Mouse (Mus musculus) embryonic fibroblast, embryonic 13.5 days (primary cell): ENCODE results near the gene Kat2a. TPM values are rescaled to one million over a fixed set of nuclear protein-coding genes. Genes with fewer than 3 reads are reported as not detected.
A peak's percentile ranks its signal among the peaks of the same experiment; 100 is the strongest.

ENCODE experiments used
- H3K27ac ChIP-seq: 2 replicates; pipeline ENCODE4 v1.5.1; 2012; ENCODE audit warnings: low read length, control low read depth, inconsistent platforms; ENCODE audit not compliant: insufficient read depth
- H3K4me1 ChIP-seq: 2 replicates; pipeline ENCODE4 v1.6.1; 2011; ENCODE audit warnings: low read length; ENCODE audit not compliant: control insufficient read depth, insufficient read depth
- H3K4me3 ChIP-seq: 2 replicates; pipeline ENCODE4 v1.5.1; 2011; ENCODE audit warnings: mild to moderate bottlenecking, control low read depth, low read length; ENCODE audit not compliant: insufficient read depth
- CTCF ChIP-seq: IDR thresholded peaks from 2 replicates; pipeline ENCODE4 v1.5.1; 2011; ENCODE audit warnings: mild to moderate bottlenecking, control low read depth, low read length, moderate library complexity, borderline replicate concordance; ENCODE audit not compliant: insufficient read depth
- POLR2A ChIP-seq: IDR thresholded peaks from 2 replicates; pipeline ENCODE4 v1.6.1; 2011; ENCODE audit warnings: low read depth, mild to moderate bottlenecking, control low read depth, low read length, moderate library complexity
- polyA plus RNA-seq: library from polyadenylated mRNA; stranded (reverse); fragments of >200 nt; gene quantifications from 2 replicates; pipeline ENCODE4 v1.2.4, GENCODE M21; 2011; ENCODE audit warnings: low read depth; ENCODE audit not compliant: missing spikeins, insufficient read length

The Kat2a gene
- polyA plus RNA-seq, 1 experiment = 34.1 TPM

- TF ChIP-seq POLR2A (0 out of 2 replicates have a peak, but pooled peaks have one; percentile 30), CTCF (peak; percentile 89)
These were observed 10.0 kb downstream of the Kat2a start for GRCm38 (mm10) chr11:100702081-100702851.

GRCm38 (mm10) chr11:100701301-100701700, 11.0 kb downstream of the Kat2a start:
- H3K4me1 ChIP-seq = peaks cover 5% of the 10 kb centered on the region; the same call in 1 of the 2 replicates
- no peak overlapping the region for H3K27ac ChIP-seq
- no peak overlapping the region for H3K4me3 ChIP-seq
- TF ChIP-seq CTCF = no peak
- no peak for TF ChIP-seq POLR2A

More at GRCm38 (mm10) chr11:100702081-100702851, 10.0 kb downstream of the Kat2a start:
- Histone ChIP-seq H3K4me3 (no peak overlapping the region), H3K4me1 (peaks cover 5% of the 10 kb centered on the region; the same call in 1 of the 2 replicates), H3K27ac (no peak overlapping the region; the same call in 1 of the 2 replicates)

GRCm38 (mm10) chr11:100700710-100701109, 11.6 kb downstream of the Kat2a start:
- TF ChIP-seq POLR2A (no peak), CTCF (no peak)
- H3K27ac ChIP-seq = no peak overlapping the region
- H3K4me1 ChIP-seq = peaks cover 5% of the 10 kb centered on the region; the same call in 1 of the 2 replicates
- no peak overlapping the region for H3K4me3 ChIP-seq

- Histone ChIP-seq H3K4me3 (no peak overlapping the region), H3K4me1 (peaks cover 5% of the 10 kb centered on the region; the same call in 1 of the 2 replicates), H3K27ac (no peak overlapping the region)
- no peak for TF ChIP-seq CTCF
- no peak for TF ChIP-seq POLR2A
These were observed 14.3 kb downstream of the Kat2a start for GRCm38 (mm10) chr11:100697921-100698320.

- H3K4me1 ChIP-seq = peaks cover 3% of the 10 kb centered on the region; the same call in 1 of the 2 replicates
- no peak overlapping the region for H3K27ac ChIP-seq
- no peak overlapping the region for H3K4me3 ChIP-seq
- TF ChIP-seq CTCF (peak; percentile 81), POLR2A (no peak)
These were observed 17.3 kb downstream of the Kat2a start for GRCm38 (mm10) chr11:100694926-100695325.

GRCm38 (mm10) chr11:100693154-100693553, 19.1 kb downstream of the Kat2a start:
- TF ChIP-seq POLR2A (no peak), CTCF (no peak)
- Histone ChIP-seq H3K4me1 (peaks cover 3% of the 10 kb centered on the region; the same call in 1 of the 2 replicates), H3K4me3 (no peak overlapping the region), H3K27ac (no peak overlapping the region)

- Histone ChIP-seq H3K27ac (no peak within 1 kb of the TSS), H3K4me1 (peaks cover 3% of the 10 kb centered on the region; the same call in 1 of the 2 replicates), H3K4me3 (no peak within 1 kb of the TSS; the same call in 1 of the 2 replicates)
- TF ChIP-seq POLR2A = no peak
- TF ChIP-seq CTCF = no peak
These were observed 20.1 kb downstream of the Kat2a start, which contains the start of gene Zfp385c for GRCm38 (mm10) chr11:100692164-100692616. Gene Zfp385c (minus strand): TSS chr11:100692455.

- Histone ChIP-seq H3K4me3 (no peak overlapping the region), H3K27ac (no peak overlapping the region), H3K4me1 (peaks cover 3% of the 10 kb centered on the region; the same call in 1 of the 2 replicates)
- TF ChIP-seq CTCF (no peak), POLR2A (no peak)
These were observed 21.9 kb downstream of the Kat2a start for GRCm38 (mm10) chr11:100690389-100690788.

GRCm38 (mm10) chr11:100688443-100688842, 23.8 kb downstream of the Kat2a start:
- no peak for TF ChIP-seq POLR2A
- no peak for TF ChIP-seq CTCF
- no peak overlapping the region for H3K4me3 ChIP-seq
- peaks cover 3% of the 10 kb centered on the region; the same call in 1 of the 2 replicates for H3K4me1 ChIP-seq
- H3K27ac ChIP-seq = no peak overlapping the region

- Histone ChIP-seq H3K4me3 (no peak overlapping the region), H3K4me1 (peaks cover 3% of the 10 kb centered on the region; the same call in 1 of the 2 replicates), H3K27ac (no peak overlapping the region)
- no peak for TF ChIP-seq POLR2A
- no peak for TF ChIP-seq CTCF
These were observed 25.0 kb downstream of the Kat2a start for GRCm38 (mm10) chr11:100687265-100687664.
